Mouse (Mus musculus) stomach, embryonic 16.5 days (tissue): ENCODE data around the gene Tnni1. TPM values are rescaled to one million over a fixed set of nuclear protein-coding genes. Genes with fewer than 3 reads are reported as not detected.
A peak's percentile ranks its signal among the peaks of the same experiment; 100 is the strongest.

Experiments used
- ATAC-seq: fragments of 200-750 bp; cut with Nextera tagmentation; 2 replicates; pipeline ENCODE4 v1.8.0; 2017; ENCODE audit warnings: moderate number of reproducible peaks, moderate TSS enrichment; ENCODE audit not compliant: insufficient read depth, low FRiP score
- H3K27ac ChIP-seq: fragments of 300-500 bp; sonication (generic); 2 replicates; pipeline ENCODE4 v1.5.1; 2014; ENCODE audit warnings: low read length
- H3K27me3 ChIP-seq: fragments of 300-500 bp; sonication (generic); 2 replicates; pipeline ENCODE4 v1.6.1; 2014; ENCODE audit warnings: low read length, control low read depth, mixed read lengths; ENCODE audit not compliant: control insufficient read depth, insufficient read depth
- H3K36me3 ChIP-seq: fragments of 300-500 bp; sonication (generic); 2 replicates; pipeline ENCODE4 v1.6.1; 2014; ENCODE audit warnings: low read length; ENCODE audit not compliant: control insufficient read depth, insufficient read depth
- H3K4me1 ChIP-seq: fragments of 300-500 bp; sonication (generic); 2 replicates; pipeline ENCODE4 v1.6.1; 2014; ENCODE audit warnings: low read length, control low read depth, mixed read lengths; ENCODE audit not compliant: control insufficient read depth, insufficient read depth
- H3K4me2 ChIP-seq: fragments of 300-500 bp; sonication (generic); 2 replicates; pipeline ENCODE4 v1.6.1; 2014; ENCODE audit warnings: low read depth, low read length, mixed read lengths
- H3K4me3 ChIP-seq: fragments of 300-500 bp; sonication (generic); replicated peaks from 2 replicates; pipeline ENCODE4 v1.5.1; 2014; ENCODE audit warnings: mild to moderate bottlenecking, low read length
- H3K9ac ChIP-seq: fragments of 300-500 bp; sonication (generic); 2 replicates; pipeline ENCODE4 v1.6.1; 2014; ENCODE audit warnings: low read length
- H3K9me3 ChIP-seq: fragments of 300-500 bp; sonication (generic); replicated peaks from 2 replicates; pipeline ENCODE4 v1.6.1; 2016; ENCODE audit warnings: low read length, control low read depth; ENCODE audit not compliant: control insufficient read depth
- WGBS: fragments of 180-500 bp; shearing (Covaris S2); extraction: QIAGEN DNeasy Blood & Tissue Kit; methylation state at CpG from one replicate; pipeline ENCODE4 v1.1.7; 2014; 5-methylcytosine and 5-hydroxymethylcytosine counted together
- polyA plus RNA-seq: library from polyadenylated mRNA; unstranded; fragments of >200 nt; fragmentation: Nextera tagmentation; extraction: Ambion mirVana; gene quantifications from 2 replicates; pipeline ENCODE4 v1.2.1, GENCODE M21; 2015

Gene Tnni1
- polyA plus RNA-seq, 1 experiment from 2014 or later = 84.9 TPM

GRCm38 (mm10) chr1:135746248-135746647 is 33.0 kb upstream of the Tnni1 start:
- Histone ChIP-seq H3K36me3 (peaks cover 32% of the 10 kb centered on the region; the same call in 1 of the 2 replicates), H3K9me3 (no peaks in the 10 kb centered on the region), H3K27me3 (no peaks in the 10 kb centered on the region), H3K4me1 (peaks cover 21% of the 10 kb centered on the region), H3K4me3 (no peak overlapping the region), H3K27ac (no peak overlapping the region), H3K4me2 (no peak overlapping the region), H3K9ac (no peak overlapping the region)
- WGBS = 70% methylated on average over 4 of the region's 4 CpGs
- ATAC-seq = no peak

GRCm38 (mm10) chr1:135752737-135753348 is 26.4 kb upstream of the Tnni1 start:
- peaks cover 7% of the 10 kb centered on the region; the same call in 1 of the 2 replicates for H3K4me1 ChIP-seq
- peaks cover 26% of the 10 kb centered on the region; the same call in 1 of the 2 replicates for H3K36me3 ChIP-seq
- 10% methylated on average over 10 of the region's 10 CpGs for WGBS
- no peak overlapping the region for H3K9ac ChIP-seq
- peak; percentile 97 for ATAC-seq
- no peaks in the 10 kb centered on the region for H3K9me3 ChIP-seq
- H3K27ac ChIP-seq = peak overlapping the region; percentile 3; the same call in 1 of the 2 replicates
- no peak overlapping the region for H3K4me3 ChIP-seq
- H3K4me2 ChIP-seq = no peak overlapping the region
- no peaks in the 10 kb centered on the region for H3K27me3 ChIP-seq

GRCm38 (mm10) chr1:135755287-135755686 is 23.9 kb upstream of the Tnni1 start:
- no peaks in the 10 kb centered on the region for H3K27me3 ChIP-seq
- peaks cover 7% of the 10 kb centered on the region; the same call in 1 of the 2 replicates for H3K4me1 ChIP-seq
- peaks cover 10% of the 10 kb centered on the region; the same call in 1 of the 2 replicates for H3K36me3 ChIP-seq
- H3K4me3 ChIP-seq = no peak overlapping the region
- no peak overlapping the region for H3K9ac ChIP-seq
- H3K27ac ChIP-seq = peak overlapping the region; percentile 72
- WGBS = 48% methylated on average over 9 of the region's 9 CpGs
- no peak for ATAC-seq
- no peak overlapping the region for H3K4me2 ChIP-seq
- no peaks in the 10 kb centered on the region for H3K9me3 ChIP-seq

- H3K9ac ChIP-seq = no peak overlapping the region
- H3K4me1 ChIP-seq = peaks cover 7% of the 10 kb centered on the region; the same call in 1 of the 2 replicates
- H3K4me2 ChIP-seq = no peak overlapping the region
- WGBS = 68% methylated on average over 3 of the region's 3 CpGs
- no peaks in the 10 kb centered on the region for H3K27me3 ChIP-seq
- peaks cover 5% of the 10 kb centered on the region; the same call in 1 of the 2 replicates for H3K36me3 ChIP-seq
- no peak for ATAC-seq
- H3K9me3 ChIP-seq = no peaks in the 10 kb centered on the region
- no peak overlapping the region for H3K4me3 ChIP-seq
- peak overlapping the region; percentile 72; the same call in 1 of the 2 replicates for H3K27ac ChIP-seq
Measured at GRCm38 (mm10) chr1:135755913-135756312, 23.3 kb upstream of the Tnni1 start.

GRCm38 (mm10) chr1:135757287-135757686 is 21.9 kb upstream of the Tnni1 start:
- Histone ChIP-seq H3K4me2 (no peak overlapping the region), H3K9ac (no peak overlapping the region), H3K4me1 (peaks cover 7% of the 10 kb centered on the region; the same call in 1 of the 2 replicates), H3K9me3 (no peaks in the 10 kb centered on the region), H3K27me3 (no peaks in the 10 kb centered on the region), H3K27ac (no peak overlapping the region), H3K4me3 (no peak overlapping the region), H3K36me3 (no peaks in the 10 kb centered on the region)
- ATAC-seq = no peak
- WGBS = 69% methylated on average over 8 of the region's 8 CpGs

- Histone ChIP-seq H3K27ac (peak overlapping the region; percentile 63), H3K27me3 (no peaks in the 10 kb centered on the region), H3K4me1 (0 out of 2 replicates have a peak, but pooled peaks cover 6% of the 10 kb centered on the region), H3K4me2 (no peak overlapping the region), H3K9ac (no peak overlapping the region), H3K36me3 (no peaks in the 10 kb centered on the region), H3K4me3 (no peak overlapping the region), H3K9me3 (no peaks in the 10 kb centered on the region)
- no peak for ATAC-seq
- WGBS = 73% methylated on average over 4 of the region's 4 CpGs
Measured at GRCm38 (mm10) chr1:135759685-135760084, 19.5 kb upstream of the Tnni1 start.

GRCm38 (mm10) chr1:135760216-135760615 is 19.0 kb upstream of the Tnni1 start:
- H3K27ac ChIP-seq = peak overlapping the region; percentile 63
- ATAC-seq = no peak
- H3K9me3 ChIP-seq = no peaks in the 10 kb centered on the region
- peaks cover 5% of the 10 kb centered on the region; the same call in 1 of the 2 replicates for H3K4me1 ChIP-seq
- H3K4me2 ChIP-seq = no peak overlapping the region
- no peaks in the 10 kb centered on the region for H3K27me3 ChIP-seq
- 56% methylated on average over 8 of the region's 8 CpGs for WGBS
- no peak overlapping the region for H3K4me3 ChIP-seq
- H3K36me3 ChIP-seq = no peaks in the 10 kb centered on the region
- no peak overlapping the region for H3K9ac ChIP-seq

- ATAC-seq = no peak
- Histone ChIP-seq H3K4me2 (no peak overlapping the region), H3K9me3 (no peaks in the 10 kb centered on the region), H3K4me1 (peaks cover 11% of the 10 kb centered on the region), H3K36me3 (no peaks in the 10 kb centered on the region), H3K27me3 (no peaks in the 10 kb centered on the region), H3K9ac (no peak overlapping the region), H3K27ac (no peak overlapping the region), H3K4me3 (no peak overlapping the region)
- WGBS = 82% methylated on average over 5 of the region's 5 CpGs
Measured at GRCm38 (mm10) chr1:135761728-135762127, 17.5 kb upstream of the Tnni1 start.

GRCm38 (mm10) chr1:135763503-135764205 is 15.6 kb upstream of the Tnni1 start:
- Histone ChIP-seq H3K4me1 (peaks cover 21% of the 10 kb centered on the region), H3K27me3 (no peaks in the 10 kb centered on the region), H3K4me3 (no peak overlapping the region), H3K36me3 (no peaks in the 10 kb centered on the region), H3K9ac (no peak overlapping the region), H3K9me3 (no peaks in the 10 kb centered on the region), H3K27ac (peak overlapping the region; percentile 58), H3K4me2 (no peak overlapping the region)
- no peak for ATAC-seq
- WGBS = 51% methylated on average over 9 of the region's 9 CpGs
